Mouse (Mus musculus) limb, embryonic 11.5 days (tissue): ENCODE results near the gene Tmem169. TPM values are rescaled to one million over a fixed set of nuclear protein-coding genes. Genes with fewer than 3 reads are reported as not detected.

Source experiments
- ATAC-seq: fragments of 200-750 bp; cut with Nextera tagmentation; 2 replicates; pipeline ENCODE4 v1.8.0; 2017; ENCODE audit warnings: low read depth; ENCODE audit not compliant: insufficient number of reproducible peaks, low FRiP score, low TSS enrichment
- DNase-seq: peaks from one replicate; pipeline ENCODE4 v3.0.0-alpha.2; 2015; ENCODE audit warnings: low spot score
- H3K27ac ChIP-seq: fragments of 300-500 bp; sonication (generic); replicated peaks from 2 replicates; pipeline ENCODE4 v1.5.1; 2014; ENCODE audit warnings: low read depth, mild to moderate bottlenecking, low read length
- H3K27me3 ChIP-seq: fragments of 300-500 bp; sonication (generic); 2 replicates; pipeline ENCODE4 v1.6.1; 2014; ENCODE audit warnings: mild to moderate bottlenecking, low read length, mixed read lengths; ENCODE audit not compliant: control insufficient read depth, insufficient read depth
- H3K36me3 ChIP-seq: fragments of 300-500 bp; sonication (generic); 2 replicates; pipeline ENCODE4 v1.6.1; 2014; ENCODE audit warnings: mild to moderate bottlenecking, low read length, moderate library complexity, mixed read lengths; ENCODE audit not compliant: control insufficient read depth, insufficient read depth
- H3K4me1 ChIP-seq: fragments of 300-500 bp; sonication (generic); 2 replicates; pipeline ENCODE4 v1.6.1; 2014; ENCODE audit warnings: low read length, mixed read lengths; ENCODE audit not compliant: control insufficient read depth, insufficient read depth
- H3K4me2 ChIP-seq: fragments of 300-500 bp; sonication (generic); 2 replicates; pipeline ENCODE4 v1.6.1; 2014; ENCODE audit warnings: low read depth, mild to moderate bottlenecking, moderate library complexity; ENCODE audit not compliant: severe bottlenecking
- H3K4me3 ChIP-seq: fragments of 300-500 bp; sonication (generic); 2 replicates; pipeline ENCODE4 v1.5.1; 2014; ENCODE audit warnings: low read depth, low read length
- H3K9ac ChIP-seq: fragments of 300-500 bp; sonication (generic); 2 replicates; pipeline ENCODE4 v1.6.1; 2014; ENCODE audit warnings: mild to moderate bottlenecking, low read length
- H3K9me3 ChIP-seq: fragments of 300-500 bp; sonication (generic); 2 replicates; pipeline ENCODE4 v1.6.1; 2016; ENCODE audit warnings: low read length; ENCODE audit not compliant: control insufficient read depth
- WGBS: fragments of 180-500 bp; shearing (Covaris S2); extraction: QIAGEN DNeasy Blood & Tissue Kit; methylation state at CpG from one replicate; pipeline ENCODE4 v1.1.7; 2014; 5-methylcytosine and 5-hydroxymethylcytosine counted together
- polyA plus RNA-seq: library from polyadenylated mRNA; unstranded; fragments of >200 nt; fragmentation: Nextera tagmentation; extraction: Ambion mirVana; gene quantifications from 2 replicates; pipeline ENCODE4 v1.2.1, GENCODE M21; 2014

Gene Tmem169
- polyA plus RNA-seq, 1 experiment from 2014 or later, result 5.2 TPM

GRCm38 (mm10) chr1:72290896-72291295, 6.7 kb downstream of the Tmem169 start:
- WGBS, result 95% methylated on average over 4 of the region's 4 CpGs
- Histone ChIP-seq H3K27ac (no peak overlapping the region), H3K4me2 (no peak overlapping the region), H3K9ac (no peak overlapping the region), H3K4me1 (no peaks in the 10 kb centered on the region), H3K27me3 (no peaks in the 10 kb centered on the region), H3K36me3 (no peaks in the 10 kb centered on the region), H3K4me3 (no peak overlapping the region), H3K9me3 (no peaks in the 10 kb centered on the region)
- DNase-seq (no peak), ATAC-seq (no peak)

GRCm38 (mm10) chr1:72291421-72291820, 7.3 kb downstream of the Tmem169 start:
- DNase-seq (no peak), ATAC-seq (no peak)
- H3K36me3 ChIP-seq, result no peaks in the 10 kb centered on the region
- no peak overlapping the region for H3K4me2 ChIP-seq
- H3K27me3 ChIP-seq, result no peaks in the 10 kb centered on the region
- 94% methylated on average over 4 of the region's 4 CpGs for WGBS
- H3K27ac ChIP-seq, result no peak overlapping the region
- H3K9me3 ChIP-seq, result no peaks in the 10 kb centered on the region
- H3K9ac ChIP-seq, result no peak overlapping the region
- H3K4me1 ChIP-seq, result no peaks in the 10 kb centered on the region
- no peak overlapping the region for H3K4me3 ChIP-seq

- ATAC-seq, result no peak
- Histone ChIP-seq H3K9ac (no peak overlapping the region), H3K9me3 (no peaks in the 10 kb centered on the region), H3K27ac (no peak overlapping the region), H3K4me2 (no peak overlapping the region), H3K36me3 (no peaks in the 10 kb centered on the region), H3K4me1 (no peaks in the 10 kb centered on the region), H3K27me3 (no peaks in the 10 kb centered on the region), H3K4me3 (no peak overlapping the region)
- DNase-seq, result no peak
- WGBS, result 95% methylated on average over 2 of the region's 2 CpGs
Observed at GRCm38 (mm10) chr1:72291925-72292324, 7.8 kb downstream of the Tmem169 start.

- H3K4me1 ChIP-seq, result no peaks in the 10 kb centered on the region
- no peaks in the 10 kb centered on the region for H3K27me3 ChIP-seq
- DNase-seq (no peak), ATAC-seq (no peak)
- no peak overlapping the region for H3K4me3 ChIP-seq
- H3K4me2 ChIP-seq, result no peak overlapping the region
- H3K36me3 ChIP-seq, result no peaks in the 10 kb centered on the region
- WGBS, result 68% methylated on average over 4 of the region's 4 CpGs
- H3K9ac ChIP-seq, result no peak overlapping the region
- H3K9me3 ChIP-seq, result no peaks in the 10 kb centered on the region
- no peak overlapping the region for H3K27ac ChIP-seq
Observed at GRCm38 (mm10) chr1:72293869-72294663, 9.9 kb downstream of the Tmem169 start.

- no peaks in the 10 kb centered on the region for H3K9me3 ChIP-seq
- H3K27ac ChIP-seq, result no peak overlapping the region
- H3K36me3 ChIP-seq, result no peaks in the 10 kb centered on the region
- ATAC-seq (no peak), DNase-seq (no peak)
- no peak overlapping the region for H3K9ac ChIP-seq
- no peak overlapping the region for H3K4me2 ChIP-seq
- 88% methylated on average over 8 of the region's 8 CpGs for WGBS
- H3K4me3 ChIP-seq, result no peak overlapping the region
- H3K4me1 ChIP-seq, result no peaks in the 10 kb centered on the region
- no peaks in the 10 kb centered on the region for H3K27me3 ChIP-seq
Observed at GRCm38 (mm10) chr1:72295746-72296145, 11.6 kb downstream of the Tmem169 start.

- DNase-seq (no peak), ATAC-seq (no peak)
- Histone ChIP-seq H3K36me3 (no peaks in the 10 kb centered on the region), H3K27me3 (no peaks in the 10 kb centered on the region), H3K4me3 (no peak overlapping the region), H3K4me1 (no peaks in the 10 kb centered on the region), H3K9me3 (no peaks in the 10 kb centered on the region), H3K9ac (no peak overlapping the region), H3K27ac (no peak overlapping the region), H3K4me2 (no peak overlapping the region)
- WGBS, result 89% methylated on average over 1 of the region's 1 CpGs
Observed at GRCm38 (mm10) chr1:72301845-72302244, 17.7 kb downstream of the Tmem169 start.

- no peaks in the 10 kb centered on the region for H3K9me3 ChIP-seq
- 85% methylated on average over 3 of the region's 3 CpGs for WGBS
- peaks cover 8% of the 10 kb centered on the region; the same call in 1 of the 2 replicates for H3K4me1 ChIP-seq
- H3K27ac ChIP-seq, result no peak overlapping the region
- DNase-seq, result no peak
- ATAC-seq, result no peak
- H3K9ac ChIP-seq, result no peak overlapping the region
- no peaks in the 10 kb centered on the region for H3K36me3 ChIP-seq
- no peak overlapping the region for H3K4me2 ChIP-seq
- no peaks in the 10 kb centered on the region for H3K27me3 ChIP-seq
- no peak overlapping the region for H3K4me3 ChIP-seq
Observed at GRCm38 (mm10) chr1:72306241-72306640, 22.1 kb downstream of the Tmem169 start.

GRCm38 (mm10) chr1:72306679-72307181, 22.6 kb downstream of the Tmem169 start:
- peak overlapping the region; percentile 55; the same call in 1 of the 2 replicates for H3K4me3 ChIP-seq
- H3K9me3 ChIP-seq, result no peaks in the 10 kb centered on the region
- peak overlapping the region; percentile 49 for H3K4me2 ChIP-seq
- ATAC-seq (peak; percentile 53), DNase-seq (peak; percentile 69)
- H3K36me3 ChIP-seq, result no peaks in the 10 kb centered on the region
- WGBS, result 4% methylated on average over 11 of the region's 11 CpGs
- H3K4me1 ChIP-seq, result peaks cover 8% of the 10 kb centered on the region; the same call in 1 of the 2 replicates
- H3K27ac ChIP-seq, result peak overlapping the region; percentile 86
- H3K9ac ChIP-seq, result peak overlapping the region; percentile 79
- no peaks in the 10 kb centered on the region for H3K27me3 ChIP-seq
